In the genomic region with DNA sequence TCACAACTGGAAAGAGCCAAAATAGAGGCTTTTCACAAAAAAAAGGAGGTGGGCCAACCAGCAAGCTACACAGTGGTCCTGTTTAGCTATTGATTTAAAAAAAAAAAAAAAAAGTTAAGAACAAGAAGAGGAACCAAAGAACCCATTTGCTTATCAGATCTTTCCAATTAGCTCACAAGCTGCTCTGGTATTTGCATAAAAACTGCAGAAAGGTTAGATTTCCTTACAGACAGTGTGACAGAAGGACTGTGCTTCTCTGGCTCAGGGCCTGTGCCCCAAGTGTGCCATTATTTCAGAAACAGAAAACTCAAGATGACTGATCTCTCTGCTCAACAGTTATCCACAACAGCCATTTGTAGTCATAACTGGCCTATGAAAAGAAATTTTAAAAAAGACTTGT, we compare ENCODE assay signal across 16 mouse cellular contexts.
"Had no signal": no experiment of that assay in that cellular context is flagged by ENCODE, and none has a peak within 500 bp of the region (broad histone marks: within the 10 kb centered on the region; RNA-seq: fewer than 3 reads in every experiment).

No protein-coding gene starts in this region.

- H3K27me3 ChIP-seq: liver, embryonic 13.5 days; megakaryocyte, embryonic 14.5 days had no signal

- H3K4me1 ChIP-seq: midbrain, embryonic 10.5 days had no signal

- H3K4me2 ChIP-seq: liver, embryonic 13.5 days had no signal

- DNase-seq: kidney, postnatal 25 days; layer of hippocampus, adult 9-11 months; liver, embryonic 13.5 days; lung, adult 2 months; lung, postnatal 14 days; lung, postnatal 4 days; midbrain, embryonic 14.5 days; thymus, adult 2 months; thymus, postnatal 14 days; thymus, postnatal 4 days had no signal

- H3K4me3 ChIP-seq: layer of hippocampus, adult 2 months; left cerebral cortex, adult 2 months; liver, embryonic 13.5 days; megakaryocyte, embryonic 14.5 days; midbrain, embryonic 10.5 days had no signal

- H3K9me3 ChIP-seq: liver, embryonic 13.5 days; megakaryocyte, embryonic 14.5 days; midbrain, embryonic 10.5 days had no signal

- H3K9ac ChIP-seq: liver, embryonic 13.5 days had no signal

- H3K27ac ChIP-seq: kidney, postnatal 0 days; left cerebral cortex, adult 2 months; liver, embryonic 13.5 days; midbrain, embryonic 10.5 days; stomach, postnatal 0 days had no signal
